Mouse (Mus musculus) stomach, postnatal 0 days (tissue): ENCODE data around the gene Klf12.

Experiments
- CTCF ChIP-seq: IDR thresholded peaks from 2 replicates; pipeline ENCODE4 v1.5.1; 2016; ENCODE audit warnings: antibody characterized with exemption, low read depth, mild to moderate bottlenecking, moderate library complexity
- EP300 ChIP-seq: optimal IDR thresholded peaks from 2 replicates; pipeline ENCODE3; 2016; ENCODE audit warnings: antibody characterized with exemption

GRCm38 (mm10) chr14:100109563-100109962, 174.9 kb downstream of the Klf12 start:
- no peak for TF ChIP-seq CTCF
- no peak for TF ChIP-seq EP300
